Mouse (Mus musculus) spleen, adult 18-20 months (tissue): Measurements from ENCODE around the gene Cd70.
"Not testable (repeated sequence)": the region's sequence is repeated elsewhere in the genome, so short reads cannot be mapped to it uniquely, and the experiment has no call there.

Experiments
- DNase-seq, 2 experiments: peaks; one replicate each; pipeline ENCODE4 v3.0.0; 2022; ENCODE audit warnings: mixed read lengths in 2 of 2

Gene Cd70

GRCm38 (mm10) chr17:57134021-57134420 lies 15.6 kb downstream of the Cd70 start:
- DNase-seq = not testable (repeated sequence)

- no peak for DNase-seq
Observed at GRCm38 (mm10) chr17:57131793-57132192, 17.8 kb downstream of the Cd70 start.

- DNase-seq = no peak
Observed at GRCm38 (mm10) chr17:57125853-57126622, 23.5 kb downstream of the Cd70 start.

- DNase-seq = no peak
Observed at GRCm38 (mm10) chr17:57124792-57125191, 24.8 kb downstream of the Cd70 start.

GRCm38 (mm10) chr17:57123192-57124118 lies 26.1 kb downstream of the Cd70 start:
- DNase-seq = no peak

- DNase-seq = no peak
Observed at GRCm38 (mm10) chr17:57121856-57122255, 27.7 kb downstream of the Cd70 start.

- no peak for DNase-seq
Observed at GRCm38 (mm10) chr17:57118524-57119349, 30.8 kb downstream of the Cd70 start.

- no peak for DNase-seq
Observed at GRCm38 (mm10) chr17:57116801-57117200, 32.8 kb downstream of the Cd70 start.

GRCm38 (mm10) chr17:57112768-57113474 lies 36.7 kb downstream of the Cd70 start:
- DNase-seq = no peak

GRCm38 (mm10) chr17:57110005-57110404 lies 39.6 kb downstream of the Cd70 start:
- DNase-seq = no peak

GRCm38 (mm10) chr17:57108666-57109171 lies 40.9 kb downstream of the Cd70 start:
- no peak for DNase-seq

GRCm38 (mm10) chr17:57108040-57108665 lies 41.4 kb downstream of the Cd70 start:
- no peak for DNase-seq

GRCm38 (mm10) chr17:57107064-57107463 lies 42.5 kb downstream of the Cd70 start:
- DNase-seq = no peak

- no peak for DNase-seq
Observed at GRCm38 (mm10) chr17:57106035-57106368, 43.6 kb downstream of the Cd70 start.

GRCm38 (mm10) chr17:57105181-57106034 lies 44.2 kb downstream of the Cd70 start, which contains the start of gene Tnfsf9:
Gene Tnfsf9, plus strand, starts transcription at chr17:57105325.
- peak in 1 of 2 experiments; percentile 35 for DNase-seq

- DNase-seq = no peak
Observed at GRCm38 (mm10) chr17:57104496-57104895, 45.1 kb downstream of the Cd70 start.

- DNase-seq = no peak
Observed at GRCm38 (mm10) chr17:57102276-57102675, 47.3 kb downstream of the Cd70 start.

GRCm38 (mm10) chr17:57099629-57100325 lies 49.8 kb downstream of the Cd70 start:
- no peak for DNase-seq

GRCm38 (mm10) chr17:57098321-57098720 lies 51.3 kb downstream of the Cd70 start:
- no peak for DNase-seq

GRCm38 (mm10) chr17:57096623-57096920 lies 53.0 kb downstream of the Cd70 start:
- DNase-seq = peak; percentile 68 to 92
